In genomic region chr7:142462594-142463078, GRCm38 (mm10) we compare ENCODE assay signal across 10 mouse cellular contexts. TPM values are rescaled to one million over a fixed set of nuclear protein-coding genes. Genes with fewer than 3 reads are reported as not detected.
DNase-seq lines count a peak whose midpoint lies in the region; ATAC-seq lines count a peak whose summit lies in the region.
"Had no signal": no experiment of that assay in that cellular context is flagged by ENCODE, and none has a peak within 500 bp of the region (broad histone marks: within the 10 kb centered on the region; RNA-seq: fewer than 3 reads in every experiment).

No protein-coding gene starts in this region.

- H3K9ac ChIP-seq in embryonic facial prominence, embryonic 12.5 days = no peak overlapping the region
- H3K9ac ChIP-seq: hindbrain, embryonic 14.5 days had no signal

- no peak for ATAC-seq in embryonic facial prominence, embryonic 12.5 days (ENCODE audit: insufficient number of reproducible peaks, insufficient read depth, low FRiP score, low TSS enrichment)

- H3K36me3 ChIP-seq in embryonic facial prominence, embryonic 12.5 days = no peaks in the 10 kb centered on the region
- no peaks in the 10 kb centered on the region; the same call in 1 of the 2 replicates for H3K36me3 ChIP-seq in splenic B cell, adult 2 months (ENCODE audit: control insufficient read depth, insufficient read depth, low read length, poor library complexity, severe bottlenecking)

- 0 out of 2 replicates have a peak overlapping the region, but pooled peaks have one; percentile 12 for H3K27ac ChIP-seq in embryonic facial prominence, embryonic 12.5 days
- H3K27ac ChIP-seq: hindbrain, embryonic 14.5 days had no signal

- DNase-seq in ovary, postnatal 36 days (ENCODE audit: low spot score) = peak; percentile 2
- no peak for DNase-seq in ovary, postnatal 14 days (ENCODE audit: low spot score)
- peak; percentile 67 for DNase-seq in induced T-regulatory cell, adult 2 months (ENCODE audit: low read depth)
- peak; percentile 36 for DNase-seq in splenic B cell, adult 2 months (ENCODE audit: low read depth, low spot score)
- DNase-seq in embryo, embryonic 10.5 days (ENCODE audit: low spot score) = no peak
- DNase-seq in right cerebral cortex, postnatal 10 days (ENCODE audit: low spot score in 2 of 2) = no peak
- DNase-seq in layer of hippocampus, postnatal 10 days (ENCODE audit: low spot score in 2 of 2) = no peak
- DNase-seq: cerebellum, adult 11 months had no signal

- 82% methylated on average over 4 of the region's 4 CpGs for WGBS in embryonic facial prominence, embryonic 12.5 days

- H3K4me2 ChIP-seq in embryonic facial prominence, embryonic 12.5 days (replicated peaks) = no peak overlapping the region
- H3K4me2 ChIP-seq: hindbrain, embryonic 14.5 days had no signal

- H3K4me1 ChIP-seq in embryonic facial prominence, embryonic 12.5 days = peaks cover 17% of the 10 kb centered on the region

- no peaks in the 10 kb centered on the region for H3K9me3 ChIP-seq in embryonic facial prominence, embryonic 12.5 days

- H3K27me3 ChIP-seq in embryonic facial prominence, embryonic 12.5 days = no peaks in the 10 kb centered on the region
- H3K27me3 ChIP-seq in splenic B cell, adult 2 months (ENCODE audit: control insufficient read depth, insufficient read depth, low read length, poor library complexity, severe bottlenecking) = no peaks in the 10 kb centered on the region

- H3K4me3 ChIP-seq in embryonic facial prominence, embryonic 12.5 days = no peak overlapping the region

RNA-seq across cellular contexts. Expression of gene Lsp1, which starts 2.0 kb away (rescaled TPM):
- 24.5 and 24.7 TPM in 2 replicates for polyA plus RNA-seq in embryonic facial prominence, embryonic 12.5 days (2016; fragmentation: Nextera tagmentation; extraction: Ambion mirVana)
- 1 to 10 TPM; 3.6 to 5.0 TPM for total RNA-seq in layer of hippocampus, postnatal 10 days (2021)

RNA-seq across cellular contexts. Expression of gene Tnni2, which starts 21.0 kb away (rescaled TPM):
- 7.1 and 9.6 TPM in 2 replicates for polyA plus RNA-seq in embryonic facial prominence, embryonic 12.5 days (2016; fragmentation: Nextera tagmentation; extraction: Ambion mirVana)
- total RNA-seq in layer of hippocampus, postnatal 10 days (2021) = not detected

RNA-seq across cellular contexts. Expression of gene Syt8, which starts 28.0 kb away (rescaled TPM):
- polyA plus RNA-seq in embryonic facial prominence, embryonic 12.5 days (2016; fragmentation: Nextera tagmentation; extraction: Ambion mirVana) = 0.35 TPM in 1 of 2 replicates, not detected in the other
- not detected for total RNA-seq in layer of hippocampus, postnatal 10 days (2021)
- polyA plus RNA-seq: hindbrain, embryonic 14.5 days had no signal

RNA-seq across cellular contexts. Expression of gene Tnnt3, which starts 36.0 kb away (rescaled TPM):
- 4.6 and 6.9 TPM in 2 replicates for polyA plus RNA-seq in embryonic facial prominence, embryonic 12.5 days (2016; fragmentation: Nextera tagmentation; extraction: Ambion mirVana)
- total RNA-seq in layer of hippocampus, postnatal 10 days (2021) = under 1 TPM; 0.82 to 0.96 TPM

Comparison
In these comparisons a context has a peak if more than half of its experiments do, and no peak if none do; other contexts are left out.
1. DNase-seq: peak in ovary, postnatal 36 days (single experiment), induced T-regulatory cell, adult 2 months (single experiment) and splenic B cell, adult 2 months (single experiment); none in ovary, postnatal 14 days (single experiment), embryo, embryonic 10.5 days (single experiment), right cerebral cortex, postnatal 10 days (0 of 2) and layer of hippocampus, postnatal 10 days (0 of 2).